Mouse (Mus musculus): ENCODE data around the gene Myadml2. TPM values are rescaled to one million over a fixed set of nuclear protein-coding genes. Genes with fewer than 3 reads are reported as not detected.

Gene Myadml2
- polyA plus RNA-seq, 1 experiment: 0.83 TPM

GRCm38 (mm10) chr11:120618619-120619535 lies 29.1 kb downstream of the Myadml2 start:
- Histone ChIP-seq H3K36me3 (ENCODE audit: control insufficient read depth, insufficient read depth, low read length) (peaks cover 39% of the 10 kb centered on the region), H3K4me3 (ENCODE audit: extremely low read depth, insufficient read depth, insufficient read length) (no peak overlapping the region), H3K4me1 (ENCODE audit: control insufficient read depth, insufficient read depth, insufficient read length) (peaks cover 8% of the 10 kb centered on the region; the same call in 1 of the 2 replicates), H3K27me3 (ENCODE audit: control insufficient read depth, insufficient read depth, low read length) (no peaks in the 10 kb centered on the region), H3K27ac (ENCODE audit: insufficient read depth, low read length) (no peak overlapping the region)
- DNase-seq (ENCODE audit: low read depth in 1 of 2, low spot score in 2 of 2): no peak
- no peak for TF ChIP-seq POLR2A (IDR thresholded peaks at IDR 0.05; ENCODE audit: low read depth, low read length)
- no peak for TF ChIP-seq CTCF (IDR thresholded peaks at IDR 0.05; ENCODE audit: extremely low read depth, insufficient read depth, insufficient read length, insufficient replicate concordance)
- 95% methylated on average over 25 of the region's 25 CpGs for WGBS

GRCm38 (mm10) chr11:120617519-120618112 lies 30.3 kb downstream of the Myadml2 start, which contains the start of gene Pcyt2:
Gene Pcyt2 (minus strand): TSS chr11:120617936.
- Histone ChIP-seq H3K36me3 (ENCODE audit: control insufficient read depth, insufficient read depth, low read length) (peaks cover 34% of the 10 kb centered on the region), H3K4me3 (ENCODE audit: extremely low read depth, insufficient read depth, insufficient read length) (peak within 1 kb of the TSS; percentile 85), H3K4me1 (ENCODE audit: control insufficient read depth, insufficient read depth, insufficient read length) (peaks cover 6% of the 10 kb centered on the region; the same call in 1 of the 2 replicates), H3K27me3 (ENCODE audit: control insufficient read depth, insufficient read depth, low read length) (no peaks in the 10 kb centered on the region), H3K27ac (ENCODE audit: insufficient read depth, low read length) (peak within 1 kb of the TSS; percentile 76)
- DNase-seq (ENCODE audit: low read depth in 1 of 2, low spot score in 2 of 2): peak; percentile 76 to 90
- WGBS: under 1% methylated on average over 56 of the region's 56 CpGs
- TF ChIP-seq CTCF (IDR thresholded peaks at IDR 0.05; ENCODE audit: extremely low read depth, insufficient read depth, insufficient read length, insufficient replicate concordance): no peak
- TF ChIP-seq POLR2A (IDR thresholded peaks at IDR 0.05; ENCODE audit: low read depth, low read length): peak; percentile 42; the same call in 1 of the 2 replicates

- no peak overlapping the region for H3K27ac ChIP-seq (ENCODE audit: insufficient read depth, low read length)
- 49% methylated on average over 4 of the region's 4 CpGs for WGBS
Measured at GRCm38 (mm10) chr11:120616617-120617294, 31.2 kb downstream of the Myadml2 start.

GRCm38 (mm10) chr11:120615606-120616203 lies 32.3 kb downstream of the Myadml2 start:
- Histone ChIP-seq H3K4me1 (ENCODE audit: control insufficient read depth, insufficient read depth, insufficient read length) (peaks cover 6% of the 10 kb centered on the region; the same call in 1 of the 2 replicates), H3K27me3 (ENCODE audit: control insufficient read depth, insufficient read depth, low read length) (no peaks in the 10 kb centered on the region), H3K36me3 (ENCODE audit: control insufficient read depth, insufficient read depth, low read length) (peaks cover 30% of the 10 kb centered on the region), H3K4me3 (ENCODE audit: extremely low read depth, insufficient read depth, insufficient read length) (no peak overlapping the region), H3K27ac (ENCODE audit: insufficient read depth, low read length) (no peak overlapping the region)
- no peak for DNase-seq (ENCODE audit: low read depth in 1 of 2, low spot score in 2 of 2)
- WGBS: 86% methylated on average over 11 of the region's 11 CpGs
- TF ChIP-seq CTCF (IDR thresholded peaks at IDR 0.05; ENCODE audit: extremely low read depth, insufficient read depth, insufficient read length, insufficient replicate concordance): no peak
- no peak for TF ChIP-seq POLR2A (IDR thresholded peaks at IDR 0.05; ENCODE audit: low read depth, low read length)

More at GRCm38 (mm10) chr11:120616617-120617294, 31.2 kb downstream of the Myadml2 start:
- Histone ChIP-seq H3K4me3 (ENCODE audit: extremely low read depth, insufficient read depth, insufficient read length) (peak overlapping the region; percentile 85; the same call in 1 of the 2 replicates), H3K36me3 (ENCODE audit: control insufficient read depth, insufficient read depth, low read length) (peaks cover 32% of the 10 kb centered on the region), H3K4me1 (ENCODE audit: control insufficient read depth, insufficient read depth, insufficient read length) (peaks cover 6% of the 10 kb centered on the region; the same call in 1 of the 2 replicates), H3K27me3 (ENCODE audit: control insufficient read depth, insufficient read depth, low read length) (no peaks in the 10 kb centered on the region)
- no peak for DNase-seq (ENCODE audit: low read depth in 1 of 2, low spot score in 2 of 2)
- TF ChIP-seq POLR2A (IDR thresholded peaks at IDR 0.05; ENCODE audit: low read depth, low read length) (no peak), CTCF (IDR thresholded peaks at IDR 0.05; ENCODE audit: extremely low read depth, insufficient read depth, insufficient read length, insufficient replicate concordance) (no peak)

GRCm38 (mm10) chr11:120615167-120615566 lies 32.8 kb downstream of the Myadml2 start:
- Histone ChIP-seq H3K36me3 (ENCODE audit: control insufficient read depth, insufficient read depth, low read length) (peaks cover 26% of the 10 kb centered on the region), H3K27ac (ENCODE audit: insufficient read depth, low read length) (no peak overlapping the region), H3K27me3 (ENCODE audit: control insufficient read depth, insufficient read depth, low read length) (no peaks in the 10 kb centered on the region), H3K4me3 (ENCODE audit: extremely low read depth, insufficient read depth, insufficient read length) (no peak overlapping the region), H3K4me1 (ENCODE audit: control insufficient read depth, insufficient read depth, insufficient read length) (peaks cover 6% of the 10 kb centered on the region; the same call in 1 of the 2 replicates)
- TF ChIP-seq POLR2A (IDR thresholded peaks at IDR 0.05; ENCODE audit: low read depth, low read length): no peak
- no peak for TF ChIP-seq CTCF (IDR thresholded peaks at IDR 0.05; ENCODE audit: extremely low read depth, insufficient read depth, insufficient read length, insufficient replicate concordance)
- no peak for DNase-seq (ENCODE audit: low read depth in 1 of 2, low spot score in 2 of 2)
- 97% methylated on average over 6 of the region's 6 CpGs for WGBS

GRCm38 (mm10) chr11:120613976-120614375 lies 34.0 kb downstream of the Myadml2 start:
- TF ChIP-seq POLR2A (IDR thresholded peaks at IDR 0.05; ENCODE audit: low read depth, low read length) (no peak), CTCF (IDR thresholded peaks at IDR 0.05; ENCODE audit: extremely low read depth, insufficient read depth, insufficient read length, insufficient replicate concordance) (no peak)
- Histone ChIP-seq H3K4me3 (ENCODE audit: extremely low read depth, insufficient read depth, insufficient read length) (no peak overlapping the region), H3K27ac (ENCODE audit: insufficient read depth, low read length) (no peak overlapping the region), H3K27me3 (ENCODE audit: control insufficient read depth, insufficient read depth, low read length) (no peaks in the 10 kb centered on the region), H3K36me3 (ENCODE audit: control insufficient read depth, insufficient read depth, low read length) (peaks cover 18% of the 10 kb centered on the region), H3K4me1 (ENCODE audit: control insufficient read depth, insufficient read depth, insufficient read length) (peaks cover 6% of the 10 kb centered on the region; the same call in 1 of the 2 replicates)
- 87% methylated on average over 8 of the region's 8 CpGs for WGBS
- no peak for DNase-seq (ENCODE audit: low read depth in 1 of 2, low spot score in 2 of 2)
